Mouse (Mus musculus) forebrain, embryonic 14.5 days (tissue): ENCODE measurements around the gene Ifih1. TPM values are rescaled to one million over a fixed set of nuclear protein-coding genes. Genes with fewer than 3 reads are reported as not detected.

Experiments
- ATAC-seq: fragments of 200-750 bp; cut with Nextera tagmentation; 2 replicates; pipeline ENCODE4 v1.8.0; 2017; ENCODE audit warnings: mild to moderate bottlenecking, moderate library complexity
- DNase-seq: peaks from one replicate; pipeline ENCODE4 v3.0.0-alpha.2; 2015; ENCODE audit warnings: low spot score
- H3K27ac ChIP-seq: fragments of 300-500 bp; sonication (generic); 2 replicates; pipeline ENCODE4 v1.5.1; 2014; ENCODE audit warnings: low read depth, mild to moderate bottlenecking, control low read depth, low read length, moderate library complexity
- H3K27me3 ChIP-seq: fragments of 300-500 bp; sonication (generic); replicated peaks from 2 replicates; pipeline ENCODE4 v1.6.1; 2014; ENCODE audit warnings: low read length, control low read depth, mixed read lengths; ENCODE audit not compliant: control insufficient read depth, insufficient read depth
- H3K36me3 ChIP-seq: fragments of 300-500 bp; sonication (generic); 2 replicates; pipeline ENCODE4 v1.6.1; 2014; ENCODE audit warnings: low read length, control low read depth; ENCODE audit not compliant: control insufficient read depth, insufficient read depth
- H3K4me1 ChIP-seq: fragments of 300-500 bp; sonication (generic); 2 replicates; pipeline ENCODE4 v1.6.1; 2014; ENCODE audit warnings: antibody characterized with exemption, low read length, control low read depth; ENCODE audit not compliant: control insufficient read depth, insufficient read depth
- H3K4me2 ChIP-seq: fragments of 300-500 bp; sonication (generic); 2 replicates; pipeline ENCODE4 v1.6.1; 2014; ENCODE audit warnings: mild to moderate bottlenecking, control low read depth, low read length
- H3K4me3 ChIP-seq: fragments of 300-500 bp; sonication (generic); 2 replicates; pipeline ENCODE4 v1.5.1; 2014; ENCODE audit warnings: low read depth, low read length, control low read depth
- H3K9ac ChIP-seq: fragments of 300-500 bp; sonication (generic); 2 replicates; pipeline ENCODE4 v1.6.1; 2014; ENCODE audit warnings: mild to moderate bottlenecking, low read length, control low read depth, moderate library complexity
- H3K9me3 ChIP-seq: fragments of 300-500 bp; sonication (generic); replicated peaks from 2 replicates; pipeline ENCODE4 v1.6.1; 2016; ENCODE audit warnings: low read length, control low read depth, mixed read lengths; ENCODE audit not compliant: control insufficient read depth
- WGBS: fragments of 180-500 bp; shearing (Covaris S2); extraction: QIAGEN DNeasy Blood & Tissue Kit; methylation state at CpG from one replicate; pipeline ENCODE4 v1.1.7; 2014; 5-methylcytosine and 5-hydroxymethylcytosine counted together
- polyA plus RNA-seq: library from polyadenylated mRNA; unstranded; fragments of >200 nt; fragmentation: Nextera tagmentation; extraction: Ambion mirVana; gene quantifications from 2 replicates; pipeline ENCODE4 v1.2.1, GENCODE M21; 2014

The Ifih1 gene
- polyA plus RNA-seq, 1 experiment from 2014 or later, result 1.3 TPM

DNA sequence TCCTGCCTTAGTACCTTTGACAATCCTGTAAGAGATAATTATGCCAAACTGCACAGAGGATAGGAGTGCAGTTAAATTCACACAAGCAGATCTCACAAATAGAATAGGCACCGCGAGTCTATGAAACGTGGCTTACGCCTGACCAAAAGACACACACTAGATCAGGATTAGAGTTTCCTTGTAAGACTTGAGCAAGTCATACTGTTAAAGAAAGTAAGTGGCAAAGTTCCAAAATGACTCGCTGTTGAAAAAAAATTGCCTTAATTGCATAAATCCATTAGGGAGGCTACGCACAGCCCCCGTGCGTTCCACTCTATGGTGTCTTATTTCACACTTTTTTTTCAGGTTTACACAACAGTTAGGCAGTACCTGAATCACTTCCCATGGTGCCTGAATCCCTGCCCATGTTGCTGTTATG is 23.0 kb downstream of the Ifih1 start:
- Histone ChIP-seq H3K9ac (no peak overlapping the region), H3K4me3 (no peak overlapping the region), H3K9me3 (no peaks in the 10 kb centered on the region), H3K27ac (no peak overlapping the region), H3K36me3 (no peaks in the 10 kb centered on the region), H3K4me2 (no peak overlapping the region), H3K4me1 (peaks cover 3% of the 10 kb centered on the region; the same call in 1 of the 2 replicates), H3K27me3 (no peaks in the 10 kb centered on the region)
- 45% methylated on average over 8 of the region's 8 CpGs for WGBS
- peak; percentile 57 for DNase-seq
- ATAC-seq, result no peak; the same call in 1 of the 2 replicates

DNA sequence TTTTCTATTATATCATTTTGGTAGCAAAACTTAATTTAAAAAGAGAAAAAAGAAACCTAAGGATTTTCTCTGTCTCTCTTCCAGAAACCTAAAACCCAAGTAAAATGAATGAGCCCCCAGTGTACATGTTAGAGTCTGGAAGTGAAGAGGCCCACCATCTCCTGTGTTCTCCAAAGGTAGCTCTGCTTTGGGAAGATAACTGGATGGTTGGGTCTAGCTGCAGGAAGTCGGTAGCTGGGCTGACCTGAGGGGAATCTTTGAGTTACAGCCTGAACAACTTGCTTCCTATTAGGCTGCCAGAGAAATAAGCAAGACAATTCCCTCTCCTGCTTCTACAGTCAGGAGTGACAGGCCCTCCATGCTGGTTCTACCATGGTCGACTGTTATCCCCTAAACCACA is 26.4 kb downstream of the Ifih1 start:
- no peak for DNase-seq
- peaks cover 3% of the 10 kb centered on the region; the same call in 1 of the 2 replicates for H3K4me1 ChIP-seq
- H3K27ac ChIP-seq, result no peak overlapping the region
- H3K4me2 ChIP-seq, result no peak overlapping the region
- no peaks in the 10 kb centered on the region for H3K36me3 ChIP-seq
- no peaks in the 10 kb centered on the region for H3K27me3 ChIP-seq
- no peak overlapping the region for H3K4me3 ChIP-seq
- no peak overlapping the region for H3K9ac ChIP-seq
- ATAC-seq, result no peak
- 68% methylated on average over 2 of the region's 2 CpGs for WGBS
- no peaks in the 10 kb centered on the region for H3K9me3 ChIP-seq

DNA sequence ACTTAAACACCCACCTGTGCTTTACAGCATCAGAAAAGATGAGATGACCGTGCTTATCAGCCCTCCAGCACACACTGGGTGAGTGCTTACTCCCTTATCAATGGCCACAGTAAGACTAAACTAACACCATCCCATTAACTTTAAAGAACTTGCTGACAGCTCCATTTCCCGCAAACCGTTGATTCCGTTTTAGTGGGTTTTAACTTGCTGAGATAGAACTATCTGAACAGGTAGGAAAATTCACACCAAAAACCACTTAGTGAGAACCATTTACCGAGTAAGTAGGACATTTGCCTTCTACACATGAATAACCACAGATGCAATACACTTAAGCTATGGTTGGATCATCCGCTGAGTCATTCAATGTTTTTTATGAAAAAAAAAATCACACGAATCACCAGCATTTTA is 27.1 kb downstream of the Ifih1 start:
- DNase-seq, result no peak
- WGBS, result 93% methylated on average over 7 of the region's 7 CpGs

DNA sequence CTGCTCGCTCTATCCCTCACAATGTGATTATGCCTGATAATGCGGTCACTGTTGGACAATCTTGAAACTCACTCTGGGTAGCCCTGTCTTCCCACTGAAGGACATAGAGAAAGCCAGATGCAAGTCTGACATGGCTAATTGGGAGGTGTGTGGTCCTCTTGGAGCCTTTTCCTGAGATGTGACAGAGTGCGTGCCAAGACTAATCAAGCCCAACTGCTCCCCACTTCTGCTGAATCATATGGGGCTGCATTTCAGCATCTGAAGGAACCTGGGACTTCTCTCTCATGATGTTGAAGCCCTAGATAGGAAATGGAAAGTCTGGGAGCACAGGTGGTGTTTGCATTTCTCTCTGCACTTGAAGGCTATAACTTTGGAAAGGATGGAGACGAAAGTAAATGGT is 32.9 kb downstream of the Ifih1 start:
- peak; percentile 65; the same call in 1 of the 2 replicates for ATAC-seq
- WGBS, result 92% methylated on average over 4 of the region's 4 CpGs

More for the DNA sequence above, 27.1 kb downstream of the Ifih1 start:
- Histone ChIP-seq H3K4me1 (peaks cover 3% of the 10 kb centered on the region; the same call in 1 of the 2 replicates), H3K9ac (no peak overlapping the region), H3K27me3 (no peaks in the 10 kb centered on the region), H3K27ac (no peak overlapping the region), H3K9me3 (no peaks in the 10 kb centered on the region), H3K36me3 (no peaks in the 10 kb centered on the region), H3K4me2 (no peak overlapping the region), H3K4me3 (no peak overlapping the region)
- no peak for ATAC-seq

GRCm38 (mm10) chr2:62606205-62606604 is 39.9 kb downstream of the Ifih1 start:
- Histone ChIP-seq H3K9ac (no peak overlapping the region), H3K4me3 (no peak overlapping the region), H3K4me2 (no peak overlapping the region), H3K9me3 (no peaks in the 10 kb centered on the region), H3K27me3 (no peaks in the 10 kb centered on the region), H3K4me1 (no peaks in the 10 kb centered on the region), H3K27ac (no peak overlapping the region), H3K36me3 (no peaks in the 10 kb centered on the region)
- WGBS, result 96% methylated on average over 16 of the region's 16 CpGs
- DNase-seq (no peak), ATAC-seq (no peak)

More for the DNA sequence above, 32.9 kb downstream of the Ifih1 start:
- Histone ChIP-seq H3K27ac (no peak overlapping the region), H3K9ac (no peak overlapping the region), H3K4me2 (no peak overlapping the region), H3K9me3 (no peaks in the 10 kb centered on the region), H3K36me3 (no peaks in the 10 kb centered on the region), H3K27me3 (no peaks in the 10 kb centered on the region), H3K4me3 (no peak overlapping the region), H3K4me1 (no peaks in the 10 kb centered on the region)
- DNase-seq, result peak; percentile 40

DNA sequence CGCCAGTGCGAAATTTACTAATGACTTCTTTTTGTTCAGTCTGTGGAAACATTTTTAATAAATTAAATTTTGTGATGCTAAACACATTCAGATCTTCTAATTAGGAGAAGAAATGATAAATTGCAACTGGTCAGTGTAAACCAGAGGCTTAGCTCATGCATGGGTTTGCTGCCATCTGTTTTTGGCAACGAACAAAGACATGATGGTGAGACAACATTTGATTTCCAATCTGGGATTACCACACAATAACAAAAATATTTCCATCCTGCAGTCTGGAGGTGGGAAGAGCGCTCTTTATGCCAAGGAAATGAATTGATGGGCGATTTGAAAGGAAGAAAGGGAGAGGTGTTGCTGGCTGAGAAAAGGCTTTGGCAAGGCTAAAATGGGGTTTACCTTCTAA is 42.5 kb downstream of the Ifih1 start:
- H3K9ac ChIP-seq, result no peak overlapping the region
- no peaks in the 10 kb centered on the region for H3K4me1 ChIP-seq
- no peak overlapping the region for H3K4me2 ChIP-seq
- DNase-seq (peak; percentile 54), ATAC-seq (peak; percentile 57; the same call in 1 of the 2 replicates)
- H3K4me3 ChIP-seq, result no peak overlapping the region
- H3K36me3 ChIP-seq, result no peaks in the 10 kb centered on the region
- no peak overlapping the region for H3K27ac ChIP-seq
- 70% methylated on average over 5 of the region's 5 CpGs for whole genome bisulfite sequencing
- H3K27me3 ChIP-seq, result no peaks in the 10 kb centered on the region
- H3K9me3 ChIP-seq, result no peaks in the 10 kb centered on the region

DNA sequence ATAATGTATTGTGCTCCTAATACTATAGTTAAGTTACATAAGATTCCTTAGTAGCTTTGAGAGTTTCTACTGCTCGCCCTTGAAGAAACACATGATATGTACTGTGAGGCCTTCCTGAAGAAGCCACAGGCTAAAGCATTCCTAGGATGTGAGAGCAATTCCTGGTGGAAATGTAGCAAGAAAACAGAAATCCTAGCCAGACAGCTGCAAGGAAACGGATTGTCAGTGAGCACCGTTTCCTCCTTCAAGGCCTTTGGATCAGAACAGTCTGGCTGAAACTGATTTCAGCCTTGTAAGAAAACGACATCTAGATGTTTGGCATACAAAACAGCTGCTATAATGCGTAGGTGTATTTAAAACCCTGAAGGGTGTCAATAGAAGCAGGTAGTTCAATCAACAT is 49.5 kb downstream of the Ifih1 start:
- no peak overlapping the region for H3K4me2 ChIP-seq
- no peaks in the 10 kb centered on the region for H3K9me3 ChIP-seq
- H3K27ac ChIP-seq, result no peak overlapping the region
- no peaks in the 10 kb centered on the region for H3K36me3 ChIP-seq
- ATAC-seq, result no peak
- 90% methylated on average over 5 of the region's 5 CpGs for WGBS
- no peaks in the 10 kb centered on the region for H3K4me1 ChIP-seq
- H3K27me3 ChIP-seq, result no peaks in the 10 kb centered on the region
- DNase-seq, result no peak
- H3K4me3 ChIP-seq, result no peak overlapping the region
- no peak overlapping the region for H3K9ac ChIP-seq

DNA sequence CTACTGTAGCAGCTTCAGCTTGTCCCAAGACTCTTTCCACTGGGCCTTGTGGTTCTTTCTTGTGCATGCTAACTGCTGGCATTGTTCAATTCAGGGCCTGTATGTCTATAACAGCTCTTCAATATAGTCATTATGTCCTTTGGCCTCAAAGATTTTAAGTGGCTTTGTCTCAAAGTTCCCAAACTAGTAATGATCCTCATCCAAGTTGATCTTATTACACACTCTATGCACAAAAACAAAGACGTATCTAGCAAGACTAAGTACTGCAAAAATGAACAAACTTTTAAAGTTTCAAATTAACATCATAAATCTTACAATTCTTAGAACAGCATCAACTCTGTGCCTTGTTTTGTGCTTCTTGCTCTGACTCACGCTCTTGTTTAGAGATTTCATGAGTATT is 51.6 kb downstream of the Ifih1 start:
- 36% methylated on average over 2 of the region's 2 CpGs for WGBS
- H3K36me3 ChIP-seq, result no peaks in the 10 kb centered on the region
- no peak overlapping the region for H3K27ac ChIP-seq
- H3K9me3 ChIP-seq, result no peaks in the 10 kb centered on the region
- H3K9ac ChIP-seq, result no peak overlapping the region
- H3K4me2 ChIP-seq, result no peak overlapping the region
- no peak overlapping the region for H3K4me3 ChIP-seq
- DNase-seq (no peak), ATAC-seq (no peak)
- H3K27me3 ChIP-seq, result no peaks in the 10 kb centered on the region
- no peaks in the 10 kb centered on the region for H3K4me1 ChIP-seq

DNA sequence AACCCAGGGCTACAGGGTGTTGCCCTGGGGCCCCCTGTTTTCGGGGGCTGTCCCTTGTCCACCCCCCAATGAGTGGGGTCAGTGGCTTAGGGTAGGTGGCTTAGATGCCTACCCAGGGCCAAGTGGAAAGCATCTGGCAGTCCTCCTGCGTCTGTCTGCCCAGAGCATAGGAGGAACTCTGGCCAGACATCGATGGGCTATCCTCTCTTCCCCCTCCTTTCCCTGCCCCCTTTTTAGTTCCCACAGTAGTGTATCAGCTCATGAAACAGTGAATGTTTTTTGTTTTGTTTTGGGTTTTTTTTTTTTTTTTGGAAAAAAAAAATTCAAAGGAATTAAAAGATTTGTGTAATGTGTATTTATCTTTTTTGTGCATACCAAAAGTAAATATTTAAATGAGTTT is 54.5 kb downstream of the Ifih1 start:
- Histone ChIP-seq H3K4me2 (no peak overlapping the region), H3K27ac (no peak overlapping the region), H3K36me3 (no peaks in the 10 kb centered on the region), H3K27me3 (no peaks in the 10 kb centered on the region), H3K9me3 (no peaks in the 10 kb centered on the region), H3K4me1 (no peaks in the 10 kb centered on the region), H3K4me3 (no peak overlapping the region), H3K9ac (no peak overlapping the region)
- ATAC-seq (no peak), DNase-seq (no peak)
- 92% methylated on average over 3 of the region's 3 CpGs for WGBS
